Mouse (Mus musculus) forebrain, embryonic 14.5 days (tissue): ENCODE data around the gene Adgrg1. TPM values are rescaled to one million over a fixed set of nuclear protein-coding genes. Genes with fewer than 3 reads are reported as not detected.
A peak's percentile ranks its signal among the peaks of the same experiment; 100 is the strongest.

ENCODE experiments used
- ATAC-seq: fragments of 200-750 bp; cut with Nextera tagmentation; 2 replicates; pipeline ENCODE4 v1.8.0; 2017; ENCODE audit warnings: mild to moderate bottlenecking, moderate library complexity
- DNase-seq: peaks from one replicate; pipeline ENCODE4 v3.0.0-alpha.2; 2015; ENCODE audit warnings: low spot score
- H3K27ac ChIP-seq: fragments of 300-500 bp; sonication (generic); 2 replicates; pipeline ENCODE4 v1.5.1; 2014; ENCODE audit warnings: low read depth, mild to moderate bottlenecking, control low read depth, low read length, moderate library complexity
- H3K27me3 ChIP-seq: fragments of 300-500 bp; sonication (generic); replicated peaks from 2 replicates; pipeline ENCODE4 v1.6.1; 2014; ENCODE audit warnings: low read length, control low read depth, mixed read lengths; ENCODE audit not compliant: control insufficient read depth, insufficient read depth
- H3K36me3 ChIP-seq: fragments of 300-500 bp; sonication (generic); 2 replicates; pipeline ENCODE4 v1.6.1; 2014; ENCODE audit warnings: low read length, control low read depth; ENCODE audit not compliant: control insufficient read depth, insufficient read depth
- H3K4me1 ChIP-seq: fragments of 300-500 bp; sonication (generic); 2 replicates; pipeline ENCODE4 v1.6.1; 2014; ENCODE audit warnings: antibody characterized with exemption, low read length, control low read depth; ENCODE audit not compliant: control insufficient read depth, insufficient read depth
- H3K4me2 ChIP-seq: fragments of 300-500 bp; sonication (generic); 2 replicates; pipeline ENCODE4 v1.6.1; 2014; ENCODE audit warnings: mild to moderate bottlenecking, control low read depth, low read length
- H3K4me3 ChIP-seq: fragments of 300-500 bp; sonication (generic); 2 replicates; pipeline ENCODE4 v1.5.1; 2014; ENCODE audit warnings: low read depth, low read length, control low read depth
- H3K9ac ChIP-seq: fragments of 300-500 bp; sonication (generic); 2 replicates; pipeline ENCODE4 v1.6.1; 2014; ENCODE audit warnings: mild to moderate bottlenecking, low read length, control low read depth, moderate library complexity
- H3K9me3 ChIP-seq: fragments of 300-500 bp; sonication (generic); replicated peaks from 2 replicates; pipeline ENCODE4 v1.6.1; 2016; ENCODE audit warnings: low read length, control low read depth, mixed read lengths; ENCODE audit not compliant: control insufficient read depth
- WGBS: fragments of 180-500 bp; shearing (Covaris S2); extraction: QIAGEN DNeasy Blood & Tissue Kit; methylation state at CpG from one replicate; pipeline ENCODE4 v1.1.7; 2014; 5-methylcytosine and 5-hydroxymethylcytosine counted together
- polyA plus RNA-seq: library from polyadenylated mRNA; unstranded; fragments of >200 nt; fragmentation: Nextera tagmentation; extraction: Ambion mirVana; gene quantifications from 2 replicates; pipeline ENCODE4 v1.2.1, GENCODE M21; 2014

Gene Adgrg1
- polyA plus RNA-seq, 1 experiment from 2014 or later = 145 TPM

DNA sequence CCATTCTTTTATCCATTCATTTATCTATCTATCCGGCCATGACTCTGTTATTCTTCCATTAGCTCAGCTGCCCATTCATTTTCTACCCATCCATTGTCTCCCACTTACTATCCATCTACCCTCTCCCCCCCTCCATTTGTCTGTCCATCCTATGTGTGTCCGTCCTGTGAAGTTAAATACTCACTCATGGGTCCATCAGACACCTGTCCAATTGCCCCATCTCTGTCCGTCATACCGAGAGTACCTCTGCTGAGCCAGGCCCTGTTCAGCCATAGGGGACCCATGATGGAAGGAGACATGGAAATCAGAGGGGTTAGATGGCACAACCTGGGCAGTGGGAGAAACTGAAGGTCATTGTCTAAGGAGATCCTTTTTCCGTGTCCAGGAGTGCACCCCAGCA, 24.1 kb upstream of the Adgrg1 start:
- WGBS = 76% methylated on average over 5 of the region's 5 CpGs
- Histone ChIP-seq H3K27me3 (no peaks in the 10 kb centered on the region), H3K9me3 (no peaks in the 10 kb centered on the region), H3K4me3 (no peak overlapping the region), H3K4me1 (peaks cover 5% of the 10 kb centered on the region; the same call in 1 of the 2 replicates), H3K27ac (no peak overlapping the region), H3K36me3 (no peaks in the 10 kb centered on the region), H3K4me2 (no peak overlapping the region), H3K9ac (no peak overlapping the region)
- DNase-seq = no peak
- ATAC-seq = no peak

DNA sequence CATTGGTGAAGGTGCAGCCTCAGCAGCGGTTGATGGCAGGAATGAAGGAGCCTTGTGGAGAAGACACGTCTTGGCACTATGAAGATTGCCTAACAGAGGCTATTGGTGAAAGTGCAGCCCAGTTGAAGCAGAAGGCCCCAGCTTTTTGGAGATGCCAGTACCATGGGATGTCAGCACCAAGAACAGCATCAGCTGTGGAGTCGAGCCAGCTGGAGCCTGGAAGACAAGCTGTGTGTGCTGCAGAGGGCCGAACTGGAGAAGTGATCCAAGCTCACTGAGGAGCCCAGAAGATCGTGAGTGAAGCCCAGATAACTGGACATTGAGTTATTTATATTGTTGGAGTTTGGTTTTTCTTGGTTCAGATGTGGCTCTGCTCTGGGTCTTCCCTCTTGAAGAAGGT, 22.5 kb upstream of the Adgrg1 start:
- Histone ChIP-seq H3K4me1 (0 out of 2 replicates have a peak, but pooled peaks cover 2% of the 10 kb centered on the region), H3K9ac (no peak overlapping the region), H3K9me3 (no peaks in the 10 kb centered on the region), H3K4me3 (no peak overlapping the region), H3K27ac (no peak overlapping the region), H3K4me2 (no peak overlapping the region), H3K36me3 (no peaks in the 10 kb centered on the region), H3K27me3 (no peaks in the 10 kb centered on the region)
- DNase-seq = no peak
- no peak for ATAC-seq
- WGBS = 74% methylated on average over 5 of the region's 5 CpGs

DNA sequence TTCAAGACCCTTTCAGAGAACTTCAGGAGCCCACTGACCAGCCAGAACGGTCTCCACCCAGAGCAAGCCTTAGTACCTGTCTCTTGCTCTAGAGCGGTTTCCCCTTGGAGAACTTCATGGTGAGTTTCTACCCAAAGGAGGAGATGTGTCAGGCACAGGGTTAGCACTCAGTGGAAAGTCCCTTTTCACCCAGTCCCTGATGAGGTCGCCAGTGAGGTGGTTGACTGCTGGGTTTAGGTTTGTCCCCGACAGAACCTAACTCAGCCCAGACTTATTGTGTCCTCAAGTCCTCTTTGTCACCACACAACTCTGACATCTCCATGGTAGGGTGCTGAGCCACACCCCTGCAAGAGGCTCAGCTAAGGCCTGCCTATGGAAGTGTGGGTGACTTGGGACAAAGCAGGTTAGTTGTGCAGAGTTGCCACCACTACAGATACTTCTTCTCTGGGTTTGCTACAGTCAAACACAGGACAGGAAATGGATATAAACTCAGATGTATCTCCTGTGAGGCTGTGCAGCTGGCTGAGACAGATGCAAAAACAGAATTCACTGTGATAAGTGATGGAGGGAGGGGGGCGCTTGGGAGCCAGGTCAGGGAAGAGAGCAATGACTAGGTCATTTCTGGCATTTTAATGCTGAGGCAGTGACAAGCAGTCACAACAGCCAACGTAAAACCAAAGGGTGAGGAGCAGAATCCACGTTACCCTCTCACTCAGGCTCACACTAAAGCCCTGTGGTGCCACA, 20.8 kb upstream of the Adgrg1 start:
- no peak overlapping the region for H3K4me2 ChIP-seq
- H3K9me3 ChIP-seq = no peaks in the 10 kb centered on the region
- H3K4me3 ChIP-seq = no peak overlapping the region
- no peak overlapping the region for H3K27ac ChIP-seq
- H3K36me3 ChIP-seq = no peaks in the 10 kb centered on the region
- H3K4me1 ChIP-seq = 0 out of 2 replicates have a peak, but pooled peaks cover 2% of the 10 kb centered on the region
- no peak for DNase-seq
- WGBS = 81% methylated on average over 7 of the region's 7 CpGs
- H3K9ac ChIP-seq = no peak overlapping the region
- no peak for ATAC-seq
- no peaks in the 10 kb centered on the region for H3K27me3 ChIP-seq

DNA sequence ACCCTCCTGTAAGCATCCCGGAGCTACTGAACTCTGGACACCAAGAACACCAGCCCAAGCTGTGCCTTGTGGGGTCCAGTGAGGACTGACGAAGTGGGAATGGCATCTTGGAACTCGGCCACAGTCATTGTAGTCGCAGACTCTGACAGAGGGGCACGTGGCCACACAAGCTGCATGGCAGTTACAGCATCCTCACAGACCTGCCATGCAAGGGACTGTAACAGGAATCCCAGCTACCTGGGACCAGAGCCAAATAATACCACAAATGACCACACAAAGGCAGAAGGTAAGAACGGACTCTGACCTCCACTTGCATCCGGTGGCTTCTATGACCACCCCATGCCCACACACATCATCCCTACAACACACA, 20.2 kb upstream of the Adgrg1 start:
- Histone ChIP-seq H3K4me2 (no peak overlapping the region), H3K27me3 (no peaks in the 10 kb centered on the region), H3K9me3 (no peaks in the 10 kb centered on the region), H3K4me3 (no peak overlapping the region), H3K4me1 (0 out of 2 replicates have a peak, but pooled peaks cover 2% of the 10 kb centered on the region), H3K36me3 (no peaks in the 10 kb centered on the region), H3K9ac (no peak overlapping the region), H3K27ac (no peak overlapping the region)
- 62% methylated on average over 7 of the region's 7 CpGs for WGBS
- DNase-seq (peak; percentile 76), ATAC-seq (peak; percentile 78)

GRCm38 (mm10) chr8:94954921-94955758, 19.4 kb upstream of the Adgrg1 start:
- DNase-seq (peak; percentile 71), ATAC-seq (peak; percentile 27; the same call in 1 of the 2 replicates)
- Histone ChIP-seq H3K9me3 (no peaks in the 10 kb centered on the region), H3K4me3 (no peak overlapping the region), H3K9ac (no peak overlapping the region), H3K4me1 (0 out of 2 replicates have a peak, but pooled peaks cover 2% of the 10 kb centered on the region), H3K4me2 (no peak overlapping the region), H3K27ac (no peak overlapping the region), H3K36me3 (no peaks in the 10 kb centered on the region), H3K27me3 (no peaks in the 10 kb centered on the region)
- 37% methylated on average over 9 of the region's 9 CpGs for WGBS

GRCm38 (mm10) chr8:94956078-94956574, 18.4 kb upstream of the Adgrg1 start:
- no peak overlapping the region for H3K9ac ChIP-seq
- no peaks in the 10 kb centered on the region for H3K27me3 ChIP-seq
- 86% methylated on average over 1 of the region's 1 CpGs for WGBS
- ATAC-seq = no peak
- no peak overlapping the region for H3K4me3 ChIP-seq
- no peaks in the 10 kb centered on the region for H3K9me3 ChIP-seq
- no peaks in the 10 kb centered on the region for H3K36me3 ChIP-seq
- H3K4me2 ChIP-seq = no peak overlapping the region
- 0 out of 2 replicates have a peak, but pooled peaks cover 2% of the 10 kb centered on the region for H3K4me1 ChIP-seq
- H3K27ac ChIP-seq = no peak overlapping the region
- no peak for DNase-seq

DNA sequence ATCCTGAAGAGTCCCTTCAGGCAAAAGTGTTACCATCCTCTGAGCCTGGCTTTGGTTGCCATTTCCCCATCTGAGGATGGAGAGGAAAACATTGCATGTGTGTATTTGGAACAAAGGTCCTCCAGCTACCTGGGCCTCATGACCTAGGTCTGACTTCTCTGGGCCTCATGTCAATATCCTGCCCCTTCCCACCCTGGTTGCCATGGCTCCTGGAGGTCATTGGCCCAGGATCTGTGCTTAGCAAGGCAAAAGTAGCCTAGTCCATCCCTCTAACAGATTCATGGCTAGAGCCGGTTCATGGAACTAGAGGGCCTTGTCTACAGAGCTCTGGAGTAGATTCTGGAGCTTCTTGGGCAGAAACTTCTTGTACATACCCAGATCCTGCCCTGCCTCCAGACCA, 12.3 kb upstream of the Adgrg1 start:
- Histone ChIP-seq H3K36me3 (no peaks in the 10 kb centered on the region), H3K27ac (no peak overlapping the region), H3K4me1 (no peaks in the 10 kb centered on the region), H3K4me2 (no peak overlapping the region), H3K9ac (no peak overlapping the region), H3K4me3 (no peak overlapping the region), H3K9me3 (no peaks in the 10 kb centered on the region), H3K27me3 (no peaks in the 10 kb centered on the region)
- 87% methylated on average over 1 of the region's 1 CpGs for WGBS
- DNase-seq = no peak
- no peak for ATAC-seq

DNA sequence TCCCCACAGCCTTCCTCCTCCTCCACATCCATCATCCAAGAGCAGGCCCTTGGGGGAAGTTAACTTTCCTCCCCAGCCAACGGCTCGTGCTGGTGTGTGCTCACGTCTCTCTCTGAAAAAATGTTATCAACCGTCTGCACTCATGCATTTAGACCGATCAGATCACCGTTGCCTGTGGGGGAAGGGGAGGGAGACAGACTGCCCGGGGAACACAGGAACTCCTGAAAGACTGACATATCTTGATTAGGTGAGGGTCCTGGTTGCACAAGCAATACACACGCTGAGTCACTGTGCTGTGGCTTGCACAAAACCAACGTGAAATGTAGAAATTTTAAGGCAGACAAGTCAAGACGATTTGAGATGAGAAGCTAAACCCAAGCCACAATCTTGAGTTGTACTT, 9.7 kb upstream of the Adgrg1 start:
- ATAC-seq = no peak
- no peak overlapping the region for H3K4me2 ChIP-seq
- no peaks in the 10 kb centered on the region for H3K27me3 ChIP-seq
- H3K27ac ChIP-seq = no peak overlapping the region
- WGBS = 80% methylated on average over 10 of the region's 10 CpGs
- H3K4me1 ChIP-seq = no peaks in the 10 kb centered on the region
- no peak for DNase-seq
- H3K36me3 ChIP-seq = no peaks in the 10 kb centered on the region
- no peak overlapping the region for H3K4me3 ChIP-seq
- no peaks in the 10 kb centered on the region for H3K9me3 ChIP-seq
- no peak overlapping the region for H3K9ac ChIP-seq

DNA sequence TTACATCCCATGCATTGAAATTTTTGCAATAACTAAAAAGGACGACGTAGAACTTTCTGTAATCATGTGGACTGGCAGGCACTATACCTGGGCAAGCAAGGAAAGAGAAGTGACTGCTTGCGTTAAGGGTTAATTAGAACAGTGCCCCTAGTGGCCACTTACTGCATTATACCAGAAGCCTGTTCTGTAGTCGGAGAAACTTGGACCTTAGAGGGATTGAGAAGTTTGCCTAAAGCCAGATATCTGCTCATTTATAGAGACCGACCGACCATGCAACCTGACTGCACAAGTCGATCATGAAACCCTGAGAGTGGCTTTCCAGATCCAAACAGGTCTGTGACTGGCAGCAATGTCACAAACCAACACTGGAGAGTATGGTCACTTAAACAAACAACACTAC, 8.0 kb upstream of the Adgrg1 start:
- no peak overlapping the region for H3K4me3 ChIP-seq
- DNase-seq = peak; percentile 77
- WGBS = 19% methylated on average over 7 of the region's 7 CpGs

More for the DNA sequence above, 8.0 kb upstream of the Adgrg1 start:
- H3K4me1 ChIP-seq = no peaks in the 10 kb centered on the region
- H3K27me3 ChIP-seq = no peaks in the 10 kb centered on the region
- H3K9ac ChIP-seq = no peak overlapping the region
- no peak overlapping the region for H3K27ac ChIP-seq
- no peak for ATAC-seq
- no peak overlapping the region for H3K4me2 ChIP-seq
- H3K9me3 ChIP-seq = no peaks in the 10 kb centered on the region
- no peaks in the 10 kb centered on the region for H3K36me3 ChIP-seq
